Mouse (Mus musculus) kidney, adult 2 months (tissue): ENCODE results near the gene Myo1e.

Experiments used
- CTCF ChIP-seq: fragments of 200-500 bp; conservative IDR thresholded peaks from 2 replicates; pipeline ENCODE4 v1.5.1; 2011; ENCODE audit warnings: low read depth, mild to moderate bottlenecking, control low read depth, low read length, moderate library complexity, mixed read lengths; ENCODE audit not compliant: insufficient read depth, insufficient read length
- POLR2A ChIP-seq: fragments of 200-500 bp; IDR thresholded peaks from one replicate; pipeline ENCODE4 v1.6.1; 2011; ENCODE audit warnings: low read depth, low read length, control low read depth

DNA sequence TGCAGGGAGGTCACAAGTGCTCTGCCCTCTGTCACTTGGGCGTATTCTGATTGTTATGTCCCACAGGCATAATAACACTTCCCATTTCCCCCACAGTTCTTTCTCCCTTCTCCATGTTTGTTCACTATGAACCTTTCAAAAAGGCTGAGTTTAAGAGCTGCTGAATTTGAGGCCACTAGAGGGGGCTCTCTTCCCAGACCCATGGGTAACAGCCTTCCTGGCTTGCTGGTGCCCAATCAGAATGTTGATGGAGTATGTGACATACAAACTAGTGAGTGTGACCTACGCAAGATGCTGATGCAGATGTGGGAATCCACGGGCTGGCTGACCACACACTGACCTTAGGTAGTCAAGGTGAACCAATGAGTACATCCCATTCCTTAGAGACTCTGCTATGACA, 201.6 kb downstream of the Myo1e start:
- peak; percentile 57 for TF ChIP-seq CTCF
- no peak for TF ChIP-seq POLR2A
